Comparison of ENCODE assay signal across 10 mouse cellular contexts in genomic region chr8:23344161-23344560, GRCm38 (mm10).
DNase-seq lines count a peak whose midpoint lies in the region; ATAC-seq and TF ChIP-seq lines count a peak whose summit lies in the region.
"Had no signal": no experiment of that assay in that cellular context is flagged by ENCODE, and none has a peak within 500 bp of the region (broad histone marks: within the 10 kb centered on the region; RNA-seq: fewer than 3 reads in every experiment).

No protein-coding gene starts in this region.

- H3K27me3 ChIP-seq in neural tube, embryonic 11.5 days (ENCODE audit: control insufficient read depth, insufficient read depth, low read length) = no peaks in the 10 kb centered on the region
- H3K27me3 ChIP-seq: limb, embryonic 13.5 days had no signal

- no peak overlapping the region for H3K9ac ChIP-seq in neural tube, embryonic 11.5 days (ENCODE audit: low read length)
- H3K9ac ChIP-seq: limb, embryonic 13.5 days had no signal

- no peak overlapping the region for H3K4me3 ChIP-seq in left cerebral cortex, adult 2 months
- no peak overlapping the region for H3K4me3 ChIP-seq in neural tube, embryonic 11.5 days (ENCODE audit: low read depth, low read length)
- H3K4me3 ChIP-seq: limb, embryonic 13.5 days had no signal

- peak; percentile 60 for TF ChIP-seq CTCF in left cerebral cortex, adult 2 months (IDR thresholded peaks at IDR 0.05)

- H3K27ac ChIP-seq in left cerebral cortex, adult 2 months = no peak overlapping the region
- H3K27ac ChIP-seq in neural tube, embryonic 11.5 days (ENCODE audit: low read depth, low read length) = no peak overlapping the region
- H3K27ac ChIP-seq: limb, embryonic 13.5 days had no signal

- no peak overlapping the region for H3K4me2 ChIP-seq in neural tube, embryonic 11.5 days (ENCODE audit: low read depth)
- H3K4me2 ChIP-seq: limb, embryonic 13.5 days had no signal

- intact Hi-C loops in left cerebral cortex, adult 2 months (cut with DNase I) = loop anchor here (1.0 to 5.0 kb wide), 3 partner anchors 158 to 1203 kb away; no protein-coding TSS in a partner anchor

- H3K4me1 ChIP-seq in neural tube, embryonic 11.5 days (ENCODE audit: control insufficient read depth, insufficient read depth, low read length) = no peaks in the 10 kb centered on the region
- H3K4me1 ChIP-seq: limb, embryonic 13.5 days had no signal

- ATAC-seq in neural tube, embryonic 11.5 days (ENCODE audit: insufficient read depth, low FRiP score, low TSS enrichment) = no peak

- DNase-seq in cerebellum, postnatal 25 days = peak; percentile 8 to 34
- no peak for DNase-seq in cerebellum, adult 8-10 months
- peak in 1 of 2 experiments; percentile 20 for DNase-seq in left cerebral cortex, adult 2 months (ENCODE audit: extremely low spot score in 1 of 2, low spot score in 2 of 2)
- DNase-seq in left cerebral cortex, adult 11 months (ENCODE audit: low spot score) = no peak
- peak; percentile 78 for DNase-seq in R1 (ENCODE audit: low read depth, low spot score)
- DNase-seq in forelimb bud, embryonic 11.5 days (ENCODE audit: low read depth, low spot score) = peak; percentile 58
- peak; percentile 62 for DNase-seq in neural tube, embryonic 11.5 days (ENCODE audit: low spot score)
- no peak for DNase-seq in T-cell, adult 2 months (ENCODE audit: low spot score)

- no peaks in the 10 kb centered on the region for H3K36me3 ChIP-seq in neural tube, embryonic 11.5 days (ENCODE audit: control insufficient read depth, insufficient read depth, low read length)
- H3K36me3 ChIP-seq: G1E; limb, embryonic 13.5 days had no signal

- WGBS in neural tube, embryonic 11.5 days = 27% methylated on average over 4 of the region's 4 CpGs

- H3K9me3 ChIP-seq in neural tube, embryonic 11.5 days (ENCODE audit: control insufficient read depth, low read length) = peaks cover 3% of the 10 kb centered on the region; the same call in 1 of the 2 replicates
- H3K9me3 ChIP-seq: limb, embryonic 13.5 days had no signal

Comparison
In these comparisons a context has a peak if more than half of its experiments do, and no peak if none do; other contexts are left out.
1. DNase-seq: peak in cerebellum, postnatal 25 days (2 of 2), R1 (single experiment), forelimb bud, embryonic 11.5 days (single experiment) and neural tube, embryonic 11.5 days (single experiment); none in cerebellum, adult 8-10 months (single experiment), left cerebral cortex, adult 11 months (single experiment) and T-cell, adult 2 months (single experiment).